Mouse (Mus musculus) frontal cortex, adult (tissue): Measurements from ENCODE around the gene Oaf.

Source experiments
- ATAC-seq: cut with Nextera tagmentation; 2 replicates; pipeline ENCODE4 v1.9.2; 2017; ENCODE audit warnings: mild to moderate bottlenecking, moderate library complexity, mixed read lengths; ENCODE audit not compliant: low TSS enrichment

Oaf gene

GRCm38 (mm10) chr9:43239712-43240593 lies at the start of gene Oaf:
TSS of gene Oaf (minus strand) at chr9:43239911.
- peak; percentile 70 for ATAC-seq

- ATAC-seq = 0 out of 2 replicates have a peak, but pooled peaks have one; percentile 32
Measured at GRCm38 (mm10) chr9:43286870-43287269, 47.2 kb upstream of the Oaf start.

GRCm38 (mm10) chr9:43285281-43285680 lies 45.6 kb upstream of the Oaf start:
- no peak for ATAC-seq

- ATAC-seq = peak; percentile 95
Measured at GRCm38 (mm10) chr9:43284284-43284683, 44.6 kb upstream of the Oaf start.

- no peak for ATAC-seq
Measured at GRCm38 (mm10) chr9:43273735-43274134, 34.0 kb upstream of the Oaf start.

- no peak; the same call in 1 of the 2 replicates for ATAC-seq
Measured at GRCm38 (mm10) chr9:43271761-43272518, 32.2 kb upstream of the Oaf start.

- 0 out of 2 replicates have a peak, but pooled peaks have one; percentile 27 for ATAC-seq
Measured at GRCm38 (mm10) chr9:43270723-43271252, 31.1 kb upstream of the Oaf start.

GRCm38 (mm10) chr9:43269166-43269565 lies 29.5 kb upstream of the Oaf start:
- no peak for ATAC-seq

- no peak for ATAC-seq
Measured at GRCm38 (mm10) chr9:43267357-43267756, 27.6 kb upstream of the Oaf start.

- ATAC-seq = no peak
Measured at GRCm38 (mm10) chr9:43265194-43265593, 25.5 kb upstream of the Oaf start.

- ATAC-seq = no peak
Measured at GRCm38 (mm10) chr9:43263946-43264451, 24.3 kb upstream of the Oaf start.

GRCm38 (mm10) chr9:43262811-43263550 lies 23.3 kb upstream of the Oaf start:
- no peak for ATAC-seq

- no peak for ATAC-seq
Measured at GRCm38 (mm10) chr9:43262390-43262789, 22.7 kb upstream of the Oaf start.

- ATAC-seq = no peak
Measured at GRCm38 (mm10) chr9:43261941-43262340, 22.2 kb upstream of the Oaf start.

- no peak for ATAC-seq
Measured at GRCm38 (mm10) chr9:43261124-43261907, 21.6 kb upstream of the Oaf start.

GRCm38 (mm10) chr9:43260661-43261060 lies 20.9 kb upstream of the Oaf start:
- ATAC-seq = no peak

- ATAC-seq = no peak
Measured at GRCm38 (mm10) chr9:43253271-43253681, 13.6 kb upstream of the Oaf start.

GRCm38 (mm10) chr9:43252790-43253189 lies 13.1 kb upstream of the Oaf start:
- ATAC-seq = no peak

GRCm38 (mm10) chr9:43251786-43252185 lies 12.1 kb upstream of the Oaf start:
- no peak for ATAC-seq

- no peak for ATAC-seq
Measured at GRCm38 (mm10) chr9:43246738-43247180, 7.0 kb upstream of the Oaf start.
